Mouse (Mus musculus): ENCODE measurements around the gene Fbxo6.

GRCm38 (mm10) chr4:148192707-148193245 lies 40.8 kb upstream of the Fbxo6 start:
- TF ChIP-seq EP300 (optimal IDR thresholded peaks at IDR 0.05) (no peak), CTCF (IDR thresholded peaks at IDR 0.05; ENCODE audit: low read depth) (no peak)
